Mouse (Mus musculus): ENCODE results near the gene Cacna1f. TPM values are rescaled to one million over a fixed set of nuclear protein-coding genes. Genes with fewer than 3 reads are reported as not detected.

Cacna1f gene
- not detected for total RNA-seq (2021)
- long read RNA-seq, experiment 1, result 0 reads
- long read RNA-seq, experiment 2, result 0 reads

- DNase-seq, result no peak
These were observed at the start of gene Cacna1f for GRCm38 (mm10) chrX:7606783-7607182. Cacna1f (plus strand) TSS chrX:7607083.

GRCm38 (mm10) chrX:7563076-7563475 is 43.8 kb upstream of the Cacna1f start:
- no peak for DNase-seq

- no peak for DNase-seq
These were observed 40.5 kb upstream of the Cacna1f start for GRCm38 (mm10) chrX:7566352-7566751.

DNA sequence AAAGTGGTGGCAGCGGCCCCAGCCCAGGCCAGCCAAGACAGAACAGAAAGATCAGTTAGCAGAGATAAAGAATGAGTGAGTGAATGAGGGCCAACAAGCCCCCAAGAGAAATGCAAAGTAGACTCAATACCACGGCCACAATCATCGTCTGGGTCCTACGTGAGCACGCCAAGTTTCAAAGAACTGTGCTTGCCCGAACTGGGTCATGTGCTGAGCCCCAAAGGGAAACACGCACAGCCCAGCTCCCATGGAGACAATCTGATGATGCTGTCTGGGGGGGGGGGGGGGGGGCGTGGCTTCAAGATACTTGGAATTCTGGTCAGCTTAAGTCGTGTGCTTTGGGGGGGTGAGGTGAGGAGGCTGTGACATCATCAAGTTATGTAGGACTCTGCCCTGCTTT is 39.4 kb upstream of the Cacna1f start:
- no peak for DNase-seq

DNA sequence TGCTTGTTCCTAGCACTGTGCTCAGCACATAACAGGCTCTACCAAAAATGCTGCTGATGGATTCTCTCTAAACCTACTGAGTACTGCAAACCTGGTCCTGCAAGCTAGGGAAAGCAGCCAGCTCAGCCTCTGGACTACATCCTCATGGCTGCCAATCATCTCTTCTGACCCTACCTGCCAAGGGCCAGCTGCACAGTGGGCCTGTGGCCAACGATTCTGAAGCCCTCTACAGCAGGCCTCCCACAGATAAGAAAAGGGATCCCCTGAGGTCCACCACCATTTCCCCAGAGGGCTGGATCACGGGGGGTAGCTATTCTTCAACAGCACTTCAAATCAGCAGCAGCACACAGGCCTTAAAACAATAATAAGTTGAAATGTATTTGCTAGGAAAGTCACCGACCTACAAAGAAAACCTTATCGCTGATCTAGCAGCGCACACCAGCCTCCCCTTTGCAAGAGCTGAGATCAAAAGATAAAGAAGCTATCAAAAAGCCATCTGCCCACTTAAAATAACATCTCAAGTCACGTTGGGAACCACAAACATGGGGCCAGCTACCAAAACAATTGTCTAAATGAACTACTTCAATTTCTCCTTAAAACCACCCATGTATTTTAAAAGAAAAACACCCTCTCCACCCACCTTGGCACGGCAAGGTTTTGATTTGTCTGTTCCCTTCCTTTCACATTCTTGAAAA is 36.3 kb upstream of the Cacna1f start:
- no peak for DNase-seq

DNA sequence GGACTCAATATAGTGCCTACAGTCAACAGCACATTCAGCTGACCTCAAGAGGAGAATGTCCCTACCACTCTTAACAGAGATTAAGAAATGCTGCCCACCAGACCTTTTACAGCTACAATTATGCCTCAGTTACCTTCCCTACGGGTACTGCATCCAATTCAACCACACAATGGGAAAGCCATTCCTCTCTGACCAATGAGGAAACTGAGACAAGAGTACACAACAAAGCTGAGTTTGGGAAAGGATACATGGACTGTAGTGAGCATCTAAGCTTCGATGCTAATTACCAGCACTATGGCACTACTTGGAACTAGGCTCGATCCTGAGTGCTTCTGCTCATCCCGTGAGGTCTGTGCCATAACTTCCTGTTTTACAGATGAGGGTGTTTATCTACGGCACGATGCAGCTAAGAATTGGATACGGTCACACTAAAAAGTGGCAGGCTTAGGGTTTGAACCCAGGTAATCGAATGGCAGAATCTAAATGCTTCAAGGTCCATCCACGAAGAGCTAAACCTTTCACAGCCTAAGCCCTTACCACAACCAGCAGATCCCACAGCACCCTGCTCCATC is 35.2 kb upstream of the Cacna1f start:
- DNase-seq, result no peak

- DNase-seq, result no peak
These were observed 34.4 kb upstream of the Cacna1f start for GRCm38 (mm10) chrX:7572466-7572865.

DNA sequence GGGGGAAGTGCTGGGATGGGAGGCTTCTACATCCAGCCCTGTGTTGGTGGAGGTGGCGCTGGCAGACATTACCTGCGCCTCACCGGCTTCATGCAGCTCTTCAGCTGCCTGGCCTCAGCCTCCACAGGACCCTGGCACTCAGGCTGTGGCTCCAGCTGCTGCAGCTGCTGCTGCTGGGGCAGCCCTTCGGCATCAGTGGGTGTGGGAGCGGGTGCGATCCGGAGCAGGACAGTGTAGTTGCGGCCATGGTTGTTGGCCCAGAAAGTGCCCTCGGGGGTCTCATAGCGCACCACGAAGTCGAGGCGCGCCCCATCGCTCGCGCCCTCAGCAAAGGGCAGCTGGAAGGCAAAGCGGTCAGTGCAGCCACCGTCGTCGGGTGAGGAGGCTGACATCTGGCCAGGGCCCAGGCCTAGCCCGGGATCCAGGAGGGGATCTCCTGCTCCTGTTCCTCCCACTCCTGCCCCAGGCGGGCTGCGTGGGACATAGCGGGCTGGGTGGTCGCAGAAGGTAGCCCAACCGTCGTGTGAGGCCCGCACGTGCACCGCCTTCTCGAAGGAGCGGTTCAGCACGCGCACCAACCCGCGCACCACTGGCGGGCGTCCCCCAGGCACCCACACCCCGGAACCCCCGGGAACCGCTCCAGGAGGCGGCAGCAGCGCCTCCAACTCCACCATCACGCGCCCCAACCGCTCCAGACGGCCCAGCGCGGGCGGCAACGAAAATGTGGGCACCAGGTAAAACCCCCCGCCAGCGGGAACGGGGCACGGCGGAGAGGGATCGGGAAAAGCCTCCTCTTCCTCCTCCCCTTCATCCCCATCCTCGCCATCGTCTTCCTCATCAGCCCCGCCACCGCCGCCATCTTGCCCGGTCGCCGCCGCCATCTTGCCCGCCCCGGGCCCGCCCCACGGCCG is 33.5 kb upstream of the Cacna1f start, which contains the start of gene Foxp3:
Foxp3 (plus strand) TSS at position 469 of the 911 bp plus-strand sequence.
- DNase-seq, result peak; percentile 28

- peak; percentile 93 for DNase-seq
These were observed 32.6 kb upstream of the Cacna1f start, which contains the start of gene Ppp1r3f for GRCm38 (mm10) chrX:7574087-7574884. Ppp1r3f (minus strand) TSS chrX:7574283.

- DNase-seq, result no peak
These were observed 32.0 kb upstream of the Cacna1f start for GRCm38 (mm10) chrX:7574885-7575231.

DNA sequence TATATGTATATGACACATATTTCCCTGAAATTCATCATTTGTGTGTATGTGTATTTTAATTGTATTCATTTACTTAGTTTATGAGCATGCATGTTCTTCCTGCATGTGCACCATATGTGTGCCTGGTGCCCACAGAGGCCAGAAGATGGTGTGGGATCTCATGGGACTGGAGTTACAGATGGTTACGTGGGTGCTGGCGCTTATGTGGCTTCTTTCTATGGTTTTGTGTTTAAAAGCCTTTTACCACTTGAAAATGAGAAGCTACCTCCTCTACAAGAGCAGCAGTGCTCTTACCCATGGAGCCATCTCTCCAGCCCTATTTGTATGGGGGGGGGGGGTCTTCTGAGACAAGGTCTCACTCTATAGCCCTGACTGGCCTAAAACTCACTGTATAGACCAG is 25.7 kb upstream of the Cacna1f start:
- no peak for DNase-seq

- DNase-seq, result no peak
These were observed 23.0 kb upstream of the Cacna1f start for GRCm38 (mm10) chrX:7583881-7584280.

DNA sequence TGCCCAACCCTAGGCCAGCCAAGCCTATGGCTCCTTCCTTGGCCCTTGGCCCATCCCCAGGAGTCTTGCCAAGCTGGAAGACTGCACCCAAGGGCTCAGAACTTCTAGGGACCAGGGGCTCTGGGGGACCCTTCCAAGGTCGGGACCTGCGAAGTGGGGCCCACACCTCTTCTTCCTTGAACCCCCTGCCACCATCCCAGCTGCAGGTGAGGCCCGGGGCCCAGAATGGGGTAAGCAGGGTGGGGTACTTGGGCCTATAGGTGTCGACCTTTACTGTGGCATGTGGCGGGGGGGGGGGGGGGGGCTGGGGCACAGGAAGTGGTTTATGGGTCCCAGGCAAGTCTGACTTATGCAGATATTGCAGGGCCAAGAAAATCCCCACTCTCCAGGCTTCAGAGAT is 20.5 kb upstream of the Cacna1f start:
- no peak for DNase-seq

GRCm38 (mm10) chrX:7595371-7595770 is 11.5 kb upstream of the Cacna1f start:
- no peak for DNase-seq

GRCm38 (mm10) chrX:7604004-7604403 is 2.9 kb upstream of the Cacna1f start:
- DNase-seq, result no peak

DNA sequence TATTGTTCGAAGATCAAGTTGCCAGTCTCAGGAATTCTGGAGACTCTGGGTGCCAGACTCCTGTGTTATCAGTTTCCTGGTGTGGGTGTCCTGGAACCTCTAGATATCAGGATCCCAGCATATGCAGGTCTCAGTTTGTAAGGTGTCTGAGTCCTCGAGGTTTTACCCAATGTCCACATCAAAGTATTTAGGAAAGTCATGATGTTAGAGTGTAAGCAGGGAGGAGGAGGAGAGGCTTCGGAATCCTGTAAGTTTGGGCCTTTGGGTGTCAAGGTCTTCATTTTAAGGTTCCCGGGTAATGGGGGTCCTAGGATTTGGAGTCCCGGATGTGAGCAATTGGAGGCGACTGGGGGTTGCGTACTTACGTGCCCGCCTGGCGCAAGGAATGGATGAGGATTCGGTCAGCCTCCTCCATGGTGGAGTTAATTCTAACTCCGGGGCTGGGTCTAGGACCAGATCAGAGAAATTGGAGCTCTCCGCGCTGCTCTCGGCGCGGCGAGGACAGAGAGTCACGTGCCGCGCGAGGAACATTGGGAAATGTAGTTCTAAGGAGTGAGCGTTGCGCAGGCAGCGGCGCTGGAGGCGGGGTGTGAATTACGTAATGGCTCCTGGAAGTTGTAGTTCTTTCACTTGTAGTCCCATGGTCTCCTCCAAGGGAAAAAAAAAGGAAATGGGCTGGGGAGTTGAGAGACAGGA is 1.9 kb upstream of the Cacna1f start, which contains the start of gene Ccdc22:
Ccdc22 (minus strand) TSS at position 639 of the 696 bp plus-strand sequence.
- peak; percentile 85 for DNase-seq

GRCm38 (mm10) chrX:7605575-7605941 is 1.3 kb upstream of the Cacna1f start:
- no peak for DNase-seq

DNA sequence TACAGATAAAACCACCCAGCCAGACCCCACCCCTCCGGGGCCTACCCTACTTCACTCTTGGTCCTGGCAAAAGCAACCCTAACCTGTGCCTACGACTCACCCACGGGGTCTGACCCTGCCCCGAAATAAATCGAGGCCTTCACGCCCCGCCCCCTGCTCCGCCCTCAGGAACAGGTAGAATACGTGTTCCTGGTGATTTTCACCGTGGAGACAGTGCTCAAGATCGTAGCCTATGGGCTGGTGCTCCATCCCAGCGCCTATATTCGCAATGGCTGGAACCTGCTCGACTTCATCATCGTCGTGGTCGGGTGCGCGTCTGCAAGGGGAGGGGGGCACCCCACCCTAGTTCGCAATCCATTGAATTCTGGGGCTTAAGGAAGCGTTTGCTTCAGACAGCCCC is 3.2 kb downstream of the Cacna1f start:
- DNase-seq, result no peak

DNA sequence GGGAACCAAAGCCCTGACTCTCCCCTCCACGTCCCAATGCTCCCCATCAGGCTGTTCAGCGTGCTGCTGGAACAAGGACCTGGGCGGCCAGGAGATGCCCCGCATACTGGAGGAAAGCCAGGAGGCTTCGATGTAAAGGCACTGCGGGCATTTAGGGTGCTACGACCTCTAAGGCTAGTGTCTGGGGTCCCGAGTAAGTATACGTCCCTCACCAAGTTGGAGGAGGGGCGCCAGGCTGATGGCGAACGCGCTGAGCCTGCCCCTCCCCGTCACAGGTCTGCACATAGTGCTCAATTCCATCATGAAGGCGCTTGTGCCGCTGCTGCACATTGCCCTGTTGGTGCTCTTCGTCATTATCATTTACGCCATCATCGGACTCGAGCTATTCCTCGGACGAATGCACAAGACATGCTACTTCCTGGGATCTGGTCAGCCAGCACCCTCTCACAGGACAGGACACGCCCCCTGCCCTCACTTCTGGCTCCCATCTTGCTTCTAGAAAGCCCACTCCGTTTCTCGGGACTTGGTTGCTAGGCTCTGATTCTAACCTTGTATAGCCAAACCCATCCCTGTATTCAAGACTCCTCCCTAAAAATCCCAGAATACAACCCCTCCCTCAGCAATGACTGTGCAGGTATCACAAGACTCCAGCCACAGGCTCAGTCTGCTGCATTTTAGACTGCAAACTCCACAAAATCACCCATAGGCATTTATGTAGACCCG is 3.8 kb downstream of the Cacna1f start:
- DNase-seq, result no peak

DNA sequence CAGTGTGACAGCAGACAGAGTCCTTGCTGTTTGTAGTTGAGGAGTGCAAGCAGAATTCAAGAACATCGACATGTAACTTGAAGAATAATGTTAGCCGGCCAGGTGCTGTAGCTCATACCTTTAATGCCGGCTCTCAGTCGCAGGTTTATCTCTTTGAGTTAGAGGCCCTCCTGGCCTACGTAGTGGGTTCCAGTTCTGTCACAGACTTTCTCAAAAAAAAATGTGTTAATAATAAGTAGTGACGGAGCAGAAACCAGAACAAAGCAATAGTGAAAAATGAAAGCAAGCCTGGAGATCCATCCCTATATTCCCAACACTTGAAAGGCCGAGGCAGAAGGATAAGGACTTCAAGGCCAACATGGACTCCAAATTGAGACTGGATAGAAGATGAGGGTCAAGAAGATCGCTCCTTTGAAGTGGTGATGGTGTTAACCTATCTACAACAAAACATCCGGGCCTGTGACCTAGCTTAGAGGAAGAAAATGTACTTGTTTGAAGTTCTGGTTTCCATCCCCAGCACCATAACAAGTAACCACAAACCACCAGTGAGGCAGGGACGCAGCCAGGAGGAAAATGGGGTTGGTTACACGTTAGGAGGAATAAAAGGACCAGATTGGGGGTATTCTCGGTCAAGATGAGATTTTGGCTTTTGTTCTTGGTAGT is 11.1 kb downstream of the Cacna1f start:
- no peak for DNase-seq
